Mouse (Mus musculus) small intestine, adult 2 months (tissue): ENCODE data around the gene Cst7. TPM values are rescaled to one million over a fixed set of nuclear protein-coding genes. Genes with fewer than 3 reads are reported as not detected.

Experiments used
- H3K27ac ChIP-seq: fragments of 200-500 bp; 2 replicates; pipeline ENCODE4 v1.5.1; 2012; ENCODE audit warnings: low read depth, low read length, control low read depth, inconsistent platforms; ENCODE audit not compliant: insufficient read depth
- H3K27me3 ChIP-seq: fragments of 200-500 bp; 2 replicates; pipeline ENCODE4 v1.6.1; 2012; ENCODE audit warnings: mild to moderate bottlenecking, moderate library complexity, low read length, inconsistent platforms; ENCODE audit not compliant: control insufficient read depth, insufficient read depth
- H3K36me3 ChIP-seq: fragments of 200-500 bp; 2 replicates; pipeline ENCODE4 v1.6.1; 2012; ENCODE audit warnings: mild to moderate bottlenecking, low read length, control low read depth, inconsistent platforms; ENCODE audit not compliant: control insufficient read depth, insufficient read depth
- H3K4me1 ChIP-seq: fragments of 200-500 bp; 2 replicates; pipeline ENCODE4 v1.6.1; 2012; ENCODE audit warnings: low read length, inconsistent platforms, mixed read lengths; ENCODE audit not compliant: control insufficient read depth, insufficient read depth, insufficient read length
- H3K4me3 ChIP-seq: fragments of 200-500 bp; 2 replicates; pipeline ENCODE4 v1.5.1; 2012; ENCODE audit warnings: low read depth, mild to moderate bottlenecking, control low read depth, inconsistent platforms, low read length, moderate library complexity
- CTCF ChIP-seq: fragments of 200-500 bp; IDR thresholded peaks from 2 replicates; pipeline ENCODE4 v1.5.1; 2012; ENCODE audit warnings: low read depth, mild to moderate bottlenecking, control low read depth, inconsistent platforms, low read length, moderate library complexity, mixed read lengths; ENCODE audit not compliant: insufficient replicate concordance, insufficient read length; ENCODE audit errors: extremely low read depth
- POLR2A ChIP-seq: fragments of 200-500 bp; IDR thresholded peaks from 2 replicates; pipeline ENCODE4 v1.6.1; 2012; ENCODE audit warnings: low read depth, mild to moderate bottlenecking, control low read depth, inconsistent platforms, low read length, moderate library complexity
- WGBS: fragments of 180-500 bp; shearing (Covaris S2); methylation state at CpG from one replicate; pipeline ENCODE4 v1.1.7; 2018; 5-methylcytosine and 5-hydroxymethylcytosine counted together
- polyA plus RNA-seq: library from polyadenylated mRNA; depleted of rRNA; stranded (reverse); fragments of >200 nt; gene quantifications from 2 replicates; pipeline ENCODE4 v1.2.3, GENCODE M21; 2012

Gene Cst7
- polyA plus RNA-seq, 1 experiment: 3.5 TPM

DNA sequence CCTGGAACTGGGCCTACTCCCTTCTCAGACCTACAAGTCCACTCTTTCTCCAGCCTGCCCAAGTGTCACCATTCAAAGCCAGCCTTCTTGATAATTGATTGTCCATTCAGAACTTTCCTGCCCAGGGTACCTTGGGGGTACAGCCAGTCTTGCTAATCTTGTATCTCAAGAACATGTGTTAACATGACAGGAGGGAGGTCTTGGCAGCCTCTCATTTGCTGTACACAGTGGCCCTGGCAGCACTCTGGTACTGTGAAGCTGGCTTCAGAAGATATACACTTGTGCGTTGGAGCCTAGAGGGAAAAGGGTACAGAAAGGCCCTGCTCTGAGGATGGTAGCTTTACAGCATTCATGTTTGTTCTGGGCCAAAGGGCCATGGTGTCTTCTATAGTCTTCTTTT lies 6.0 kb downstream of the Cst7 start:
- H3K4me1 ChIP-seq: no peaks in the 10 kb centered on the region
- TF ChIP-seq CTCF: no peak
- TF ChIP-seq POLR2A: no peak
- H3K27ac ChIP-seq: no peak overlapping the region
- H3K36me3 ChIP-seq: peaks cover under 1% of the 10 kb centered on the region; the same call in 1 of the 2 replicates
- H3K4me3 ChIP-seq: no peak overlapping the region
- no peaks in the 10 kb centered on the region for H3K27me3 ChIP-seq
- 100% methylated on average over 1 of the region's 1 CpGs for WGBS

DNA sequence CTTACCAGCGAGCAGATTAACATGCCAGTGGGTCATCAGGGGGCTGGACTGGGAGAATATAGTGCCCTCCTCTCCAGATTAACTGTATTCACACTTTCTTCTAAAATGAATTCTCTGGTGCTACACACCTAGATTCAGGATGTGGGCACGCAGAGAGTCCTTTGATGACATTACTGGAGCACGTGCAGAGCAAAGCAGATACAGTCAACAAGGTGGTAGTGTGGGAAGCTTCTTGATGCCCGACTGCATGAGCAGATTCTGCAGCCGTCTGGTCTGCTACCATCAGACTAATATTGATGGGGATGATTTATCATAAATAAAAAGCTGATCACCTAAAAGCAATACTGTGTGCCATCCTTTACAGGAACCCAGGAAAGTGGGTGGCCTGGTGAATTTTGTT lies 8.4 kb downstream of the Cst7 start:
- WGBS: 80% methylated on average over 5 of the region's 5 CpGs
- peaks cover 3% of the 10 kb centered on the region for H3K36me3 ChIP-seq

DNA sequence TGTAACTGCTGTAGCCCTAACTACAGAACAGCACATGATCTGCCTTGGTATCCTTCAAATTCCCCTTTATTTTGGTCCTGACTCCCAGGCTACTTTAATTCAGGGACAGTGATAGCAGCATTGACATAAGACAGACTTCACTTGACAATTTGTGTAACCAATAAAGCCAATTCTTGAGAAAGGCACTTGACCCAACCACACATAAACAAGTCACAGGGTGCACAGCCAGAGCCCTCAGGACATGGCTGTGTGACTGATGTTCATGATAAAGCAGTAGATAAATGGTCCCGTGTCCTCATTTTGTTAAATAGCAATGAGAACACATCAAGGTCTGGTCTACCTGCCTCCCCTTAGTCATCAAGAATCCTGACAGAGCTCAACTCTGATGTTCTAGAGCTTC lies 9.4 kb downstream of the Cst7 start:
- H3K36me3 ChIP-seq: peaks cover 13% of the 10 kb centered on the region
- 69% methylated on average over 1 of the region's 1 CpGs for WGBS

More for the DNA sequence above, 8.4 kb downstream of the Cst7 start:
- no peak overlapping the region for H3K4me3 ChIP-seq
- no peaks in the 10 kb centered on the region for H3K4me1 ChIP-seq
- TF ChIP-seq POLR2A: no peak
- no peak for TF ChIP-seq CTCF
- H3K27me3 ChIP-seq: no peaks in the 10 kb centered on the region
- no peak overlapping the region for H3K27ac ChIP-seq

DNA sequence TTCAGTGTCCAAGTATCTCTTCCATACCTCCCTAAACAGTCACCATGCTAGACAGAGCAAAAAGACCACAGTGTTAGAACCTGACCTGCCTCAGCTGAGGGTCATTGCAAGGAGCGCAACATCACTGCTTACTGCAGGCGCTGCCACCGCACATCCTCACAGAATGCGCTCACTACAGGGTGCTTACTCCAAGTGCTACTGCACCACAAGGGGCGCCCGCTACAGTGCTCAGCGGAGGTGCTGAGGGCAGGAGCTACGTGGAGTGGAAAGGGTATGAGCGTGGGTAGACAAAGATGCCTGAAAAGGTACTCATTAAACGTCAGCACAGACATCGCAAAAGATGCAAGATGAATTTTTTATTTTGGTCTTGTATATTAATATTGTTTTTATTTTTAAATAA lies 18.9 kb downstream of the Cst7 start:
- 90% methylated on average over 11 of the region's 11 CpGs for WGBS
- no peak overlapping the region for H3K4me3 ChIP-seq
- H3K36me3 ChIP-seq: peaks cover 35% of the 10 kb centered on the region
- no peaks in the 10 kb centered on the region for H3K27me3 ChIP-seq
- H3K4me1 ChIP-seq: no peaks in the 10 kb centered on the region
- no peak overlapping the region for H3K27ac ChIP-seq
- TF ChIP-seq POLR2A (no peak), CTCF (no peak)

More for the DNA sequence above, 9.4 kb downstream of the Cst7 start:
- TF ChIP-seq CTCF (no peak), POLR2A (no peak)
- H3K4me3 ChIP-seq: no peak overlapping the region
- no peak overlapping the region for H3K27ac ChIP-seq
- H3K27me3 ChIP-seq: no peaks in the 10 kb centered on the region
- no peaks in the 10 kb centered on the region for H3K4me1 ChIP-seq

DNA sequence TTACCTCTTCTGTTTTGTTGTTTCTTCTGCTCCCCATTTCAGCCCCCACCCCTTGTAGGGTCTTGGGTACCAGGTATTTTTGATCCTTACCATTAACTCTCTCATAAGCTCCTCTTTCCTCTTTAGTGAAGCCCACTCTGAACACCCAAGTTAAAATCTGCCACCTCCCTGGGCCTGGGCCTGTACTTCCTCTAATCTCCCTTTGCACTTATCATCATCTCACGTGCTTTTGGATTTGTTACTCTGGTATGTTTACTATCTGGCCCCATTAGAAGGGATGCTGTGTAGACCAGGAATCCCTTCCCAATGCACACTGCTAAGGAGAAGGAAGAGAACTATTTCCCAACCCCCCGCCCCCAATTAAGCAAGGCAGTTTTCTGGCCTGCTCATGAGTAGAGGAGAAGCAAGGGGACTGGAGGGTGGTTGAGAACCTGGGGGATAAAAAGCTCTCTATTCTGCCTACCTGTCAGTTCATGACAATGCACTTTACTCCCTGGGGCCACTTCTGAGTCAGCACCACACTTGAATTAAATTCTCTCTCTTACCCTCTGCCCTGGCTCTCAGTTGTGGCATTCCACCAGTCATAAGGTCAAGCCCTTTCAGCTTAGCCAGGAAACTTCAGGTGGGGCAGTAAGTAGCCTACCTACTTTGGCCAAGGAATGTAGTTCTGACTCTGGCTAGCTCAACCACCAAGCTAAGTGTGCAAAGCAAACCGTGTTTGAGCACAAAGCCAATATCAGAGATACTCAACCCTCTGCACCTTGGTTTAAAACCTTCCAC lies 25.4 kb downstream of the Cst7 start:
- H3K27ac ChIP-seq: no peak overlapping the region
- peaks cover 3% of the 10 kb centered on the region; the same call in 1 of the 2 replicates for H3K36me3 ChIP-seq
- H3K4me3 ChIP-seq: no peak overlapping the region
- H3K4me1 ChIP-seq: no peaks in the 10 kb centered on the region
- no peaks in the 10 kb centered on the region for H3K27me3 ChIP-seq
- TF ChIP-seq CTCF: no peak
- no peak for TF ChIP-seq POLR2A
- 86% methylated on average over 3 of the region's 3 CpGs for WGBS

DNA sequence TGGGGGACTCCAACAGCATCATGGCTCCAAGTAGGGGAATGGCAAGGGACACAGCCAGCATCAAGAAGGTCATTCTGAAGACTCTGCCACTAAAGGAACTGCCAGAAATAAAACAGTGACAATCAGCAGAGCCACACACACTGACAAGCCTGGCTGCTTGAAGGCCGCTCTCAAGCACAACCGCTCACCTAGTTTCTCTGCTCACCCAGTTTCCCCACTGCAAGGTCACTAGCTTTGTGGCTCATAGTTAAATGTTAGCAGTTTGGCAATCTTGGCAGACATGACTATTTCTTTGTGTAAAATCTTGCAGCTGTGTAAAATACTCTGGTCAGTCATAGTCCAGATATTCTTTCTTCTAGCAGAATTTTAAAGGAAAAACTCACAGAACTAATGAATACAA lies 30.0 kb downstream of the Cst7 start:
- peaks cover 3% of the 10 kb centered on the region; the same call in 1 of the 2 replicates for H3K36me3 ChIP-seq
- no peaks in the 10 kb centered on the region for H3K27me3 ChIP-seq
- H3K4me1 ChIP-seq: no peaks in the 10 kb centered on the region
- H3K4me3 ChIP-seq: no peak overlapping the region
- TF ChIP-seq CTCF: no peak
- TF ChIP-seq POLR2A: no peak
- H3K27ac ChIP-seq: no peak overlapping the region
- WGBS: 89% methylated on average over 2 of the region's 2 CpGs

DNA sequence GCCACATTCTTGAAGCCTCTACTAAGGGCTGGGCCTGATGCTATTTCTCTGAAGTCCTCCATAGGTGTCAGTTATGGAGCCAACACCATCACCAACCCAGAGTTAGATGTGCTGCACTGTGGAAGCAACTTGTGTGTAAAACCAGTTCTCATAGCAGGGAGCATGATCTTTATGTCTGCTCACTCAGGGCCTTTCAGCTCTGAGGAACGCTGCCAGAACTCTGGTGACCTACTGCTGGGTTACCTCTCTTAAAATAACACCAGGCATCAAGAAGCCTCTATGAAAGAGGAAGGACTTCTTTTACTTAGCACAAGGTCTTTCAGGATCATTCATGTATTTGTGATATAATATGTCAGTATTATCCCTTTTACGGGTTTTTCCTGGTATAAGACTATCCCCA lies 32.0 kb downstream of the Cst7 start:
- WGBS: 93% methylated on average over 2 of the region's 2 CpGs
- no peak overlapping the region for H3K4me3 ChIP-seq
- TF ChIP-seq POLR2A (no peak), CTCF (no peak)
- no peak overlapping the region for H3K27ac ChIP-seq
- H3K4me1 ChIP-seq: no peaks in the 10 kb centered on the region
- H3K27me3 ChIP-seq: no peaks in the 10 kb centered on the region
- peaks cover 1% of the 10 kb centered on the region; the same call in 1 of the 2 replicates for H3K36me3 ChIP-seq
